Mouse (Mus musculus): ENCODE measurements around the gene Clps. TPM values are rescaled to one million over a fixed set of nuclear protein-coding genes. Genes with fewer than 3 reads are reported as not detected.

Clps gene
- polyA plus RNA-seq, 1 experiment: 0.18 TPM

- DNase-seq (ENCODE audit: extremely low spot score in 1 of 2, low spot score in 1 of 2): no peak
Observed at GRCm38 (mm10) chr17:28520561-28520960, 40.0 kb downstream of the Clps start.

- no peak for DNase-seq (ENCODE audit: extremely low spot score in 1 of 2, low spot score in 1 of 2)
Observed at GRCm38 (mm10) chr17:28519827-28520226, 40.7 kb downstream of the Clps start.

- DNase-seq (ENCODE audit: extremely low spot score in 1 of 2, low spot score in 1 of 2): no peak
Observed at GRCm38 (mm10) chr17:28518615-28519071, 41.9 kb downstream of the Clps start.

GRCm38 (mm10) chr17:28517956-28518614 is 42.5 kb downstream of the Clps start:
- peak; percentile 69 to 87 for DNase-seq (ENCODE audit: extremely low spot score in 1 of 2, low spot score in 1 of 2)

- DNase-seq (ENCODE audit: extremely low spot score in 1 of 2, low spot score in 1 of 2): peak in 1 of 2 experiments; percentile 57
Observed at GRCm38 (mm10) chr17:28517441-28517955, 43.1 kb downstream of the Clps start, which contains the start of gene Fkbp5. Gene Fkbp5, minus strand, starts transcription at chr17:28517527.

- no peak for DNase-seq (ENCODE audit: extremely low spot score in 1 of 2, low spot score in 1 of 2)
Observed at GRCm38 (mm10) chr17:28516881-28517280, 43.7 kb downstream of the Clps start.

- DNase-seq (ENCODE audit: extremely low spot score in 1 of 2, low spot score in 1 of 2): no peak
Observed at GRCm38 (mm10) chr17:28515431-28516341, 44.9 kb downstream of the Clps start.

GRCm38 (mm10) chr17:28514555-28514954 is 46.0 kb downstream of the Clps start:
- no peak for DNase-seq (ENCODE audit: extremely low spot score in 1 of 2, low spot score in 1 of 2)

- DNase-seq (ENCODE audit: extremely low spot score in 1 of 2, low spot score in 1 of 2): no peak
Observed at GRCm38 (mm10) chr17:28513844-28514243, 46.7 kb downstream of the Clps start.

GRCm38 (mm10) chr17:28513337-28513736 is 47.2 kb downstream of the Clps start:
- DNase-seq (ENCODE audit: extremely low spot score in 1 of 2, low spot score in 1 of 2): no peak

GRCm38 (mm10) chr17:28512696-28513095 is 47.9 kb downstream of the Clps start:
- no peak for DNase-seq (ENCODE audit: extremely low spot score in 1 of 2, low spot score in 1 of 2)

GRCm38 (mm10) chr17:28511616-28512541 is 48.7 kb downstream of the Clps start:
- no peak for DNase-seq (ENCODE audit: extremely low spot score in 1 of 2, low spot score in 1 of 2)

- no peak for DNase-seq (ENCODE audit: extremely low spot score in 1 of 2, low spot score in 1 of 2)
Observed at GRCm38 (mm10) chr17:28510445-28511342, 49.9 kb downstream of the Clps start.

Other genes with a start within 250 kb of the Clps start
- gene Fance, start 247.2 kb downstream of the Clps start, polyA plus RNA-seq (2012; rRNA removed): 16.9 and 18.7 TPM in 2 replicates
- 771 and 790 TPM in 2 replicates for gene Rpl10a, start 232.3 kb downstream of the Clps start, polyA plus RNA-seq (2012; rRNA removed)
- gene Tead3, start 209.9 kb downstream of the Clps start, polyA plus RNA-seq (2012; rRNA removed): 2.5 and 2.9 TPM in 2 replicates
- gene Tulp1, start 195.5 kb downstream of the Clps start, polyA plus RNA-seq (2012; rRNA removed): 0.19 TPM in 1 of 2 replicates, not detected in the other
- gene Fkbp5, start 43.2 kb downstream of the Clps start, polyA plus RNA-seq (2012; rRNA removed): 16.3 and 18.9 TPM in 2 replicates
- gene Armc12, start 30.0 kb downstream of the Clps start, polyA plus RNA-seq (2012; rRNA removed): not detected in 2 replicates
- gene Clpsl2, start 11.4 kb downstream of the Clps start, polyA plus RNA-seq (2012; rRNA removed): not detected in 2 replicates
- gene Lhfpl5, start 14.9 kb upstream of the Clps start, polyA plus RNA-seq (2012; rRNA removed): 8.4 and 8.5 TPM in 2 replicates
- 58.6 and 65.0 TPM in 2 replicates for gene Srpk1, start 61.9 kb upstream of the Clps start, polyA plus RNA-seq (2012; rRNA removed)
- gene Slc26a8, start 129.5 kb upstream of the Clps start, polyA plus RNA-seq (2012; rRNA removed): 8.6 TPM in 2 replicates
- 108 and 110 TPM in 2 replicates for gene Mapk14, start 130.6 kb upstream of the Clps start, polyA plus RNA-seq (2012; rRNA removed)
- 0.95 and 1.1 TPM in 2 replicates for gene AC170998.1, start 165.3 kb upstream of the Clps start, polyA plus RNA-seq (2012; rRNA removed)
- gene Mapk13, start 208.5 kb upstream of the Clps start, polyA plus RNA-seq (2012; rRNA removed): 0.88 and 0.92 TPM in 2 replicates
- gene Brpf3, start 240.3 kb upstream of the Clps start, polyA plus RNA-seq (2012; rRNA removed): 39.0 and 44.3 TPM in 2 replicates

Data from frontal cortex, adult 2 months (tissue).